Mouse (Mus musculus) adrenal gland, adult 2 months (tissue): ENCODE data around the gene Rtn3. TPM values are rescaled to one million over a fixed set of nuclear protein-coding genes. Genes with fewer than 3 reads are reported as not detected.
"Not testable (repeated sequence)": the region's sequence is repeated elsewhere in the genome, so short reads cannot be mapped to it uniquely, and the experiment has no call there.

ENCODE experiments used
- DNase-seq: peaks from one replicate; pipeline ENCODE4 v3.0.0; 2021
- long read RNA-seq: library from polyadenylated mRNA; stranded (forward); transcript quantifications from one replicate; pipeline ENCODE4 v2.0.0, GENCODE M21; 2021
- polyA plus RNA-seq: library from polyadenylated mRNA; depleted of rRNA; stranded (reverse); fragments of >200 nt; gene quantifications from 2 replicates; pipeline ENCODE4 v1.2.3, GENCODE M21; 2012; rRNA removed
- total RNA-seq, 2 experiments: library from RNA; stranded (reverse); gene quantifications; 2 replicates each; pipeline ENCODE4 v1.2.3; 2021

Rtn3 gene
- 100 to 1,000 TPM; 133 to 151 TPM for total RNA-seq
- 115 and 137 TPM in 2 replicates for polyA plus RNA-seq
- long read RNA-seq, transcript Rtn3-203 (7 exons, 2,762 nt): major isoform, 137 of 152 reads
- long read RNA-seq, partial matches to known transcripts: 3 of 152 reads
- long read RNA-seq, other reads (novel, unspliced or antisense): 10 of 152 reads

DNA sequence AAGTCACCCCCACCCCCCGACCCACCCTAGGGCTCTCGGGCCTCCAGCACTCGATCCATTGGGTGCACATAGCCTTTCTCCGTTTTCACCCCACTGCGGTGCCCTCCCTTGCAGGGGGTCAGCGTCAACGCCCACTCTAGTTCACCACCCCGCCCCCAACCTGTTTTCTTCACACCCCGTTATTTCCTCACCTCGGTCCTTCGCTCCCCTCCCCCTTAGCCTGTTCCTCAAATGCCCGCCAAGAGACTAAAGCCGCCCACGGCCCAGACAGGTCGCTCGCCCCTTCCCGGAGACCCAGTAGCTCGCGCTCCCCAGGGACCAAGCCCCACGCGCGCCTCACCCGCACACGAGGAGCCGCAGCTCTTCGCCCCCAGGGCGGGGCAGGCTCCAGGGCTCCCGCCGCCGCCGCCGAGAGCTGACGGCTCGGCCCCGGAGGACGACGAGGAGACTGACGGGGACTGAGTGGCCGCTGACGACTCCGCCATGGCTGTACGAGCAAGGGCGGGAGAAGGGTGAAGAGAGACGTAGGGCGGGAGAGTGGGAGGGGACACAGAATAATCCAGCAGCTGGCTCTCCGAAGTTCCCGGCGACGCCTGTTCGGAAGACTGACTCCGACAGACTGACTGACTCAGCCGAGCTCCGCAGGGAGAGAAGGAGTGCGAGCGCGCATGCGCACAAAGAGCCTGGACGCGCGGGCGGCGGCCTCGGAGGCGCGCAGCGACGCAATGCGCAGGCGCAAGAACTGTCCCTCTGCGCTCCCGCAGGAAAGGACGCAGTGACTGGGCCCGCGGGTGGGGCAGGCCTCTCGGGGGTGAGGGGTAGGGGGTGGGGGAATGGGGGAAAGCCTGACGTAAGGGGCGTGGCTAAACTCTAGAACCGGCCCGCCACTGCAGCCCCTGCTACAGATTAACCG lies at the start of gene Rtn3:
Rtn3 (minus strand) TSS at position 683 of the 913 bp plus-strand sequence.
- peak; percentile 98 for DNase-seq

DNA sequence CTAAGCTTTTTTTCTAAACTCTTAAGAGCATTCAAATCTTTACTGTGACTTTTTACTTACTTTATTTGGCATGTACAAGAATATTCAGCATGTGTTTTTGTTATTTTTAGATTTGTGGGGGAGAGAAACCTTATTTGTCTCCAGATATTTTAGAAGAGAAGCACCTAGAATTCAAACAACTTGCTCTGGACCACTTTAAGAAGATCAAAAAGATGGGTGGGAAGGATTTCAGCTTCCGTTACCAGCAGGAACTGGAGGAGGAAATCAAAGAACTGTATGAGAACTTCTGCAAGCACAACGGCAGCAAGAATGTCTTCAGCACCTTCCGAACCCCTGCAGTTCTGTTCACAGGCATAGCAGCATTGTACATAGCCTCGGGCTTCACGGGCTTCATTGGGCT lies 48.8 kb upstream of the Rtn3 start:
- no peak for DNase-seq

DNA sequence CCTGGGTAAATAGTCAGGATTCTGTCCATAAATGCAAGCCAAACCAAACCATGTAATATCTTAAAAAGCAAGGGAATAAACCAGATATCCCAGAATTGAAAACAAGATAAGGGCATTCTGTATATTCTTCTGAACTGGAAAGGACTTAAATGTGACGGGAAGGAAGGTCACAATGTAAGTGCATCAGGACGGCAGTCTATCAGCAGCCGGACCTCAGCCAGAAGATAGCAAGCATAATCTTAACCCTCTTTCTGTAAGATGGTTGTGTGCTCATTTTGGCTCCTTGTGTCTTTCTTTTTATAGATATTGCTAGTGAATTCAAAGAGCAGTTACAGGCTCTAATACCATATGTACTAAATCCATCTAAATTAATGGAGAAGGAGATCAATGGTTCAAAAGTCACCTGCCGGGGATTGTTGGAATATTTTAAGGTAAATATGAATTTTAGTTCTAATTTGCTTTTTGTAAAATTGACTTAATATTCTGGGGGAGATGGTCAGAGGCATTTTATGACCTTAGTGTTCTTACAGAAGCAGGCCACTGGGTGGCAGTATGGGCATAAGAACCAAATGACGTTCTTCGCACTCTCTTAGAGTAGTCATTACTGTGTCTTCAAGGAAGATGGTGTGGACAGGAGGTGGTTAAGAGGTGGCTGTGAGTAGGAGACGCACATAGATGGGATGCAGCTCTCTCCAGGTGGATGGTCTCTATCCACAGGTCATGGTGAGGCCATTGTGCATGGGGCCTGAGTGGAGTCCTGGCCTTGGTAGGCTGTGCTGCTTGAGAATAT lies 45.8 kb upstream of the Rtn3 start:
- DNase-seq: peak; percentile 35

GRCm38 (mm10) chr19:7524879-7525278 lies 41.8 kb upstream of the Rtn3 start:
- DNase-seq: no peak

DNA sequence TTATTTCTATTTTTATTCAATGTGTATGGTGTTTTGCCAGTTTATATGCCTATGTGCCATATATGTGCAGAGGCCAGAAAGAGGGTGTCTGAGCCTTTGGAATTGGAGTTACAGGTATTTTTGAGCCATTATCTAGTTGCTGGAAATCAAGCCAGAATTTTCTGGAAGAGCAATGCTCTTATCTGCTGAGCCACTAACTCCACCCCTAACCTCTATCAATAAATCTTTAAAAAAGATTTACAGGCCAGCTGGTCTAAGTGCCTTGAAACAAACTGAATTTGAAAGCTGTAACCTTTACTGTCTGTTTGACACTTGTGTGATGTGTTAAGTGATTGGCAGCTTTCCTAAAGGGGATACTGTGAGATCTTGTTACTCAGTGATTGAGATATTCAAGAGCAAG lies 40.7 kb upstream of the Rtn3 start:
- no peak for DNase-seq

DNA sequence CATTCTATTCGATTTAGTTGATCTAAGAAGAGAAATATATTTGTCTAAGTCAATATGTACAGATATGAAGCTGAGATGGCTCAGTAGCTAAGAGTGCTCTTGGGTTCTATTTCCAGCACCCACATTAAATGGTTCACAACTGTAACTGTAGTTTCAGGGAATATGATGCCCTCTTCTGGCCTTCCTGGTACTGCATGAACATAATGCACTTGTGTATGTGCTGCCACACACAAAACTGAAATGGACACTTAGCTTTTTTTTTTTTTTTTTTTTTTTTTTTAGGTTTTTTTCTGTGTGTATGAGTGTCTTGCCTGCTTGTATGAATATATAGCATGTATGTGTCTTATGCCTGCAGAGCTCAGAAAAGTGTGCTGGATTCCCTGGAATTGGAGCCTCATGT lies 40.2 kb upstream of the Rtn3 start:
- no peak for DNase-seq

- DNase-seq: no peak
Observed at GRCm38 (mm10) chr19:7522856-7523255, 39.8 kb upstream of the Rtn3 start.

- no peak for DNase-seq
Observed at GRCm38 (mm10) chr19:7521619-7522018, 38.5 kb upstream of the Rtn3 start.

- no peak for DNase-seq
Observed at GRCm38 (mm10) chr19:7516437-7516836, 33.4 kb upstream of the Rtn3 start.

DNA sequence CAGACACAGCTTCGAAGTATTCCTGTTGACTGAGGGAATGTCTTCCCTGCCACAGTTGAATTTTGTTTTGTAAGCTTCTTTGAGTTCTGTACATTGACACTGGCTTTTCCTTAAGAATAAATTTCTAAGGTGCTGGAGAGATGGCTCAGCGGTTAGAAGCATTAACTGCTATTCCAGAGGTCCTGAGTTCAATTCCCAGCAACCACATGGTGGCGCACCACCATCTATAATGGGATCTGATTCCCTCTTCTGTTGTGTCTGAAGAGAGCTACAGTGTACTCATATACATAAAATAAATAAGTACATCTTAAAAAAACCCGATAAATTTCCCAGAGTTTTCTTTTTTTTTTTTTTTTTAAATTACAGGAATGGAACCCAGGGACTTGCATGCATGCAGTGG lies 24.9 kb upstream of the Rtn3 start:
- DNase-seq: no peak

GRCm38 (mm10) chr19:7506321-7506720 lies 23.2 kb upstream of the Rtn3 start:
- no peak for DNase-seq

DNA sequence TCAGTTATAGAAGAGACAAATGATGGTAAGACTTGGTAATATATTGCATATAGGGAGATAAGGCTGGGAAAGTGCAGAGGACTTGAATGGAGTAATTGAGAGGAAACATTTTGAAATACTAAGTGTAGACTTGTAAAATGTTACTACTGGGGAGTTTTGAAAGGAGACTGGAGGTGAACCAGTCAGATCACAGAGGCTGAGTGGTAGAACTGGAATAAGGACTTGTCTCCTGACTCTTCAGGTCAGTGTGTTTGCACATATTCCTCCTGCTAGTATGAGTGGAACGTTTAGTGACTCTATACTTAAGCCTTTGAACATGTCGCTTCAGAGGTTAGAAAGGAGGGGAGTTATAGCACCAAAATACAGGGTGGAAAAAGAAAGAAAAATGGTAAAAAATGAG lies 19.4 kb upstream of the Rtn3 start:
- no peak for DNase-seq

- DNase-seq: no peak
Observed at GRCm38 (mm10) chr19:7500701-7501100, 17.6 kb upstream of the Rtn3 start.

DNA sequence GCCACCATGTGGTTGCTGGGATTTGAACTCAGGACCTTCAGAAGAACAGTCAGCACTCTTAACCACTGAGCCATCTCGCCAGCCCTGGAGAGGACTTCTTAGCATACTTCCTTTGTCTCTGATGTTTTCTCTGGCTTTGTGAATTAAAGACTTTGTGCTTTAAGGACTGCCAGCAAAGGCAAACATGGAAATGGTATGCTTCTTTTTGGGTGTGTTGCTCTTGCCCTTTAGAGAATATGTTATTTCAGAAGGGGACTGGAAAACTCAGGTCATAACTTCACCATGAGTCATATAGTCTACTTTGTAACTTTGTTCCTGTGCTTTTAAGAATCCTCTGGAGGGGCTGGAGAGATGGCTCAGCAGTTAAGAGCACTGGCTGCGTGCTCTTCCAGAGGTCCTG lies 15.7 kb upstream of the Rtn3 start:
- no peak for DNase-seq

DNA sequence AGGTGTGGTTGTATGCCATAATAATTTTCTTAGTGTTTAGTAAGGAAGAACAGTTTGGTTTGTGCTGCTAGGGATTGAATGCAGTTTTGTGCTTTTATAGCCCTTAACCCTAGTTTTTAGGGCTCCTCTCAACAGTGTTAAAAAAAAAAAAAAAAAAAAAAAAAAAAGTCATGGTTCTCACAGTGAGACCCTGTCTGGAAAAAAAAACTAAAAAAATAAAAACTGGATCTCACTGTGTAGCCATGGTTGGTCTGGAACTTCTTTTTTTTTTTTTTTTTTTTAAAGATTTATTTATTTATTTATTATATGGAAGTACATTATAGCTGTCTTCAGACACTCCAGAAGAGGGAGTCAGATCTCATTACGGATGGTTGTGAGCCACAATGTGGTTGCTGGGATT lies 13.0 kb upstream of the Rtn3 start:
- DNase-seq: not testable (repeated sequence)

GRCm38 (mm10) chr19:7495221-7496038 lies 12.3 kb upstream of the Rtn3 start:
- peak; percentile 21 for DNase-seq

DNA sequence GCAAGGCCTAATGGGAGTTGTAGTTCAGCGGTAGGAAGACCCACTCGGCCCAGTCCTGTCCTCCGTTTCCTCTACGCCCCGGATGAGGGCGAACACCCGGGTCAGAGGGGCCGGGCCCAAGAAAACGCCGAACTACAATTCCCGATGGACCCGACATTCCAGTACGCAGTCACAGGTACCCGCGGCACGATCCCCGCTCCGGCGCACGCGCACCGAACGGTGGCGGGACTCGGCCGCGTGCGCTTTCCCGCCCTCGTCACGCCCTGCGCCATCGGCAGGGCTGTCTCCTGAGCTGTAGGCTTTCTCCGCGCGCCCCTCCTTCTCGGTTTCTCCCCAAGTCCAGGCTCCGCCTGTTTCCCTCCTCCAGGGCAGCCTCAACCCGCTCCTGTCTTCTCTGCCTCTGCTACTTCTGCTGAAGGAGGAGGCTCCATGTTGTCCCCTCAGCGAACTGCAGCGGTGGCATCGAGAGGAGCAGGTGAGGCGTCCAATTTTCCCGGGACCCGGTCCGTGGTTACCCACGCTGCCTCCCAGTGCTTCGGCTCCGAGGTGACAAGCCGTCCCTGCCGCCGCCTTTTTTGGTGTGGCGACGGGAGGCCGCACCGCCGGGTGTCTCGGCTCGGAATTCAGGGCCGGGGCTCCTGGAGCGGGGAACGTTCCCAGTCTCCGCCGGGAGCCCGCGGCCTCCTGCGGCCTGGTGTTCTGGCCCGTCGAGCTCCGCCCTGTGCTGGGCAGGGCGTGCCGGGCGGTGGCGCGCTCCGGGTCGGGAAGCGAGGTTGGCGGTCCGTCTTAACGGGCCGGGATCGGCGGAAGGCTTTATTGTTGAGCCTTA lies 11.3 kb upstream of the Rtn3 start:
- DNase-seq: peak; percentile 98

DNA sequence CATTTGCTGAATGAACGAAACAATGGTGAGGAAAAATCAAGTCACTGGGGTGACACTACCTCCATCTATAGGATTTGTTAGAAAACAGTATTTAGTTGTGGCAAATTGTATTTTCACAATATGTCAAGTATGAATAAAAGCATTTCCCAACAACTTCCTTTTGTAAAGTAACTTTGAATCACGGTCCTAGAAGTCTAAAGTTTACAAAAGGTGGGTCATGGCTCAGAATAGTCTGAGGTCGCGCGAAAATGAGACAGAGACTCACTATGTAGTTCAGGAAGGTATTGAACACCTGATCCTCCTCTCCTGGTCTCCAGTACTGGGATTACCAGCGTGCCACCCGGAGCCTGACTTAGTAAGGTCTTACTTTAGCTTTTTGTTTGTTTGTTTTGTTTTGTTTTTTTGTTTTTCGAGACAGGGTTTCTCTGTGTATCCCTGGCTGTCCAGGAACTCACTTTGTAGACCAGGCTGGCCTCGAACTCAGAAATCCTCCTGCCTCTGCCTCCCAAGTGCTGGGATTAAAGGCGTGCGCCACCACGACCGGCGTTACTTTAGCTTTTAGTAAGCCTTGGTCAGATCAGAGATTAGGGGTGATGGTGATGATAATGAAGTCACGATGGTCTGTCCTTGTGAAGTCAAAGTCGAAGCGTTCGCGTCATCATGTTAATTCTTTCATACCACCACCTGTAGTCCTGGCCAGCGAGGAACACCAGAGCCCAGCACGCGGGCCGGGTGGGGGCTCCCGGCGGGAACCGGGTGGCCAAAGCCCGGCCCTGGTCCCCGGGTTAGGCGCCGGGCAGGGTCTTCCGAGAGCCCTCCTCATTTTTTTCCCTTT lies 10.5 kb upstream of the Rtn3 start, which contains the start of gene Atl3:
Atl3 (plus strand) TSS at position 689 of the 835 bp plus-strand sequence.
- no peak for DNase-seq

DNA sequence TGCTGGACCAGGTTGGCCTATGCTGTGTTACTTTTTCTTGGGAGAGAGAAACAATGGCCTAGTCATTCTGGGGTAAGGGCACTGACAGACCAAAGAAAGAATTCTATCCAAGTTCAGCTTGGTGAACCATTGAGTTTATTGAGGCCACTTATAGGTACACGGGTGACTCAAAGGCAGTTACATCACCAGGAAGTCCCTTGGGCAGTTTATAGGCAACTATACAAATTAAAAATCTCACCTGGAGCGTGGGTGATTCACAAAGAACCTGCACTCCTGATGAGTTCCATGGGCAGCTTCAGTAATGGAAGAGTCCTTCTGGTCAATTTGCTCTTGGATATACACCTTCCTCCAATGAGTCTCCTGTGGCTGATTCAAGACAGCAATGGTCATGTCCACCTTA lies 9.6 kb upstream of the Rtn3 start:
- no peak for DNase-seq

GRCm38 (mm10) chr19:7491960-7492359 lies 8.9 kb upstream of the Rtn3 start:
- no peak for DNase-seq
